Mouse (Mus musculus): ENCODE data around the gene Acss1.

Acss1 gene

GRCm38 (mm10) chr2:150648300-150648895, 19.9 kb downstream of the Acss1 start:
- in situ Hi-C loops (cut with MboI; ENCODE audit: unreplicated experiment in 2 of 2) = no loop called here

GRCm38 (mm10) chr2:150647681-150648299, 20.5 kb downstream of the Acss1 start:
- in situ Hi-C loops (cut with MboI; ENCODE audit: unreplicated experiment in 2 of 2) = no loop called here

- in situ Hi-C loops (cut with MboI; ENCODE audit: unreplicated experiment in 2 of 2) = no loop called here
These were observed 21.7 kb downstream of the Acss1 start for GRCm38 (mm10) chr2:150646411-150647121.

- in situ Hi-C loops (cut with MboI; ENCODE audit: unreplicated experiment in 2 of 2) = no loop called here
These were observed 23.1 kb downstream of the Acss1 start for GRCm38 (mm10) chr2:150645225-150645624.

- in situ Hi-C loops (cut with MboI; ENCODE audit: unreplicated experiment in 2 of 2) = no loop called here
These were observed 24.4 kb downstream of the Acss1 start for GRCm38 (mm10) chr2:150643726-150644415.

- in situ Hi-C loops (cut with MboI; ENCODE audit: unreplicated experiment in 2 of 2) = no loop called here
These were observed 25.1 kb downstream of the Acss1 start for GRCm38 (mm10) chr2:150643166-150643565.

GRCm38 (mm10) chr2:150638370-150638733, 29.9 kb downstream of the Acss1 start:
- in situ Hi-C loops (cut with MboI; ENCODE audit: unreplicated experiment in 2 of 2) = no loop called here

- in situ Hi-C loops (cut with MboI; ENCODE audit: unreplicated experiment in 2 of 2) = no loop called here
These were observed 30.5 kb downstream of the Acss1 start for GRCm38 (mm10) chr2:150637702-150638369.

GRCm38 (mm10) chr2:150635877-150636446, 32.3 kb downstream of the Acss1 start:
- in situ Hi-C loops (cut with MboI; ENCODE audit: unreplicated experiment in 2 of 2) = no loop called here

- in situ Hi-C loops (cut with MboI; ENCODE audit: unreplicated experiment in 2 of 2) = no loop called here
These were observed 39.0 kb downstream of the Acss1 start for GRCm38 (mm10) chr2:150629255-150629654.

GRCm38 (mm10) chr2:150627140-150627539, 41.2 kb downstream of the Acss1 start:
- in situ Hi-C loops (cut with MboI; ENCODE audit: unreplicated experiment in 2 of 2) = no loop called here

- in situ Hi-C loops (cut with MboI; ENCODE audit: unreplicated experiment in 2 of 2) = no loop called here
These were observed 43.4 kb downstream of the Acss1 start for GRCm38 (mm10) chr2:150624926-150625325.

GRCm38 (mm10) chr2:150623957-150624356, 44.3 kb downstream of the Acss1 start:
- in situ Hi-C loops (cut with MboI; ENCODE audit: unreplicated experiment in 2 of 2) = no loop called here

GRCm38 (mm10) chr2:150621698-150622097, 46.6 kb downstream of the Acss1 start:
- in situ Hi-C loops (cut with MboI; ENCODE audit: unreplicated experiment in 2 of 2) = no loop called here

- in situ Hi-C loops (cut with MboI; ENCODE audit: unreplicated experiment in 2 of 2) = loop anchor here in 1 of 2 experiments (5.0 kb wide), 1 partner anchor 62 kb away; no protein-coding TSS in a partner anchor
These were observed 58.2 kb downstream of the Acss1 start for GRCm38 (mm10) chr2:150610097-150610496.

- in situ Hi-C loops (cut with MboI; ENCODE audit: unreplicated experiment in 2 of 2) = loop anchor here in 1 of 2 experiments (5.0 to 10.0 kb wide), 3 partner anchors 42 to 146 kb away; no protein-coding TSS in a partner anchor
These were observed 59.3 kb downstream of the Acss1 start for GRCm38 (mm10) chr2:150608872-150609560.

- in situ Hi-C loops (cut with MboI; ENCODE audit: unreplicated experiment in 2 of 2) = loop anchor here in 1 of 2 experiments (5.0 to 10.0 kb wide), 3 partner anchors 41 to 147 kb away; no protein-coding TSS in a partner anchor
These were observed 60.1 kb downstream of the Acss1 start, which contains the start of gene Apmap for GRCm38 (mm10) chr2:150608087-150608799. Apmap (minus strand) TSS chr2:150608567.

- in situ Hi-C loops (cut with MboI; ENCODE audit: unreplicated experiment in 2 of 2) = loop anchor here in 1 of 2 experiments (5.0 to 10.0 kb wide), 3 partner anchors 40 to 148 kb away; no protein-coding TSS in a partner anchor
These were observed 61.2 kb downstream of the Acss1 start for GRCm38 (mm10) chr2:150607086-150607485.

GRCm38 (mm10) chr2:150604802-150605201, 63.5 kb downstream of the Acss1 start:
- in situ Hi-C loops (cut with MboI; ENCODE audit: unreplicated experiment in 2 of 2) = loop anchor here (5.0 to 10.0 kb wide), 3 partner anchors 38 to 150 kb away; no protein-coding TSS in a partner anchor

All from v-Abl transformed pro-B cells (cell line).